Mouse (Mus musculus): Measurements from ENCODE around the gene Npas1.

DNA sequence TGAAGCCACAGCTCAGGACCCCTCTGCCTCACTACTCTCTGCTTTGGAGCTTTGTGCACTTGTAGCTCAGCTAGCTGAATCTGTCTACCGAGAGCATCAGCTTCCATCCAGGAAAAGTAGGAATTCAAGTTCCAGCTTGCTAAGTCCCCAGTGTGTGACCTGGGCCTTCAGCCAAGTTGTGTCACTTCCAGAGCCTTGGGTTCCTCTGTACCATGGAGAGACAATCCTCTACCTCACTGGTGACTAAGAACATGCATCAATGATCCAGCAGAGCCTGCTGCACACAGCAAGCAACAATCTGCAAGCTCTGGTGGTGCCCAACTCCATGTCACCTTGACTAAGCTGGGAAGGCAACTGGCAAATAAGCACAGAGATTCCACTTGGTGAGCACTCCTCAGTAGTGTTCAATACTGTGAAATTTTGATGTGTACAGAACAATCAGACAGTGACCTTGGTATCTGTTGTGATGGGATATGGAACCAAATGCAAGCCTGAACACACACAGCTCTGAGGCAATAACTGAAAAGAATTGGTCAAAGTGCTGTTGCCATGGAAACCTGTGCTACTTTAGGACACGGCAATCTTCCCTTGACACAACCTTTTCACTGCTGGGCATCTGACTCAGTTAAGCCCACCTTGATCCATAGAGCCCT, 27.2 kb upstream of the Npas1 start:
- no peak for TF ChIP-seq EP300 (IDR thresholded peaks at IDR 0.05; ENCODE audit: low read depth)
- no peak for TF ChIP-seq CTCF (IDR thresholded peaks at IDR 0.05; ENCODE audit: low read depth)
